In genomic region chr4:32076391-32076925, GRCm38 (mm10) we compare ENCODE assay signal across 22 mouse cellular contexts.
DNase-seq lines count a peak whose midpoint lies in the region; ATAC-seq and TF ChIP-seq lines count a peak whose summit lies in the region.
"Had no signal": no experiment of that assay in that cellular context is flagged by ENCODE, and none has a peak within 500 bp of the region (broad histone marks: within the 10 kb centered on the region; RNA-seq: fewer than 3 reads in every experiment).

No protein-coding gene starts in this region.

- H3K9me3 ChIP-seq in forebrain, embryonic 12.5 days = no peaks in the 10 kb centered on the region
- 0 out of 2 replicates have a peak, but pooled peaks cover 2% of the 10 kb centered on the region for H3K9me3 ChIP-seq in forebrain, embryonic 16.5 days (ENCODE audit: control insufficient read depth, low read length)
- no peaks in the 10 kb centered on the region for H3K9me3 ChIP-seq in midbrain, embryonic 15.5 days
- H3K9me3 ChIP-seq: G1E; heart, embryonic 15.5 days; lung, embryonic 15.5 days had no signal

- 57% methylated on average over 12 of the region's 12 CpGs for WGBS in forebrain, embryonic 12.5 days
- 49% methylated on average over 12 of the region's 12 CpGs for WGBS in forebrain, embryonic 16.5 days
- 43% methylated on average over 12 of the region's 12 CpGs for WGBS in midbrain, embryonic 15.5 days

- H3K27me3 ChIP-seq in forebrain, embryonic 12.5 days = no peaks in the 10 kb centered on the region
- no peaks in the 10 kb centered on the region for H3K27me3 ChIP-seq in forebrain, embryonic 16.5 days (replicated peaks; ENCODE audit: control insufficient read depth, insufficient read depth, low read length)
- H3K27me3 ChIP-seq in midbrain, embryonic 15.5 days (replicated peaks) = no peaks in the 10 kb centered on the region
- H3K27me3 ChIP-seq: heart, embryonic 15.5 days; lung, embryonic 15.5 days had no signal

- no peak overlapping the region for H3K4me3 ChIP-seq in forebrain, embryonic 12.5 days (replicated peaks)
- H3K4me3 ChIP-seq in forebrain, embryonic 16.5 days (replicated peaks; ENCODE audit: low read length) = no peak overlapping the region
- no peak overlapping the region for H3K4me3 ChIP-seq in midbrain, embryonic 15.5 days
- H3K4me3 ChIP-seq: erythroblast, embryonic 14.5 days; heart, adult 2 months; heart, embryonic 15.5 days; lung, embryonic 15.5 days had no signal

- H3K9ac ChIP-seq in forebrain, embryonic 12.5 days = no peak overlapping the region
- no peak overlapping the region for H3K9ac ChIP-seq in forebrain, embryonic 16.5 days (replicated peaks; ENCODE audit: low read depth, low read length)
- H3K9ac ChIP-seq in midbrain, embryonic 15.5 days = no peak overlapping the region
- H3K9ac ChIP-seq: heart, embryonic 15.5 days; liver, embryonic 14.5 days; lung, embryonic 15.5 days had no signal

- peak; percentile 27 to 29 for DNase-seq in left cerebral cortex, postnatal 25 days (ENCODE audit: low spot score in 2 of 2)
- no peak for DNase-seq in left cerebral cortex, adult 11 months (ENCODE audit: low spot score)
- DNase-seq in brain, embryonic 14.5 days (ENCODE audit: low read depth) = peak; percentile 52
- DNase-seq in T-cell, adult 2 months (ENCODE audit: low spot score) = no peak
- DNase-seq in frontal cortex, postnatal 25 days (ENCODE audit: low spot score in 2 of 2) = no peak
- DNase-seq: adrenal gland, postnatal 36 days; cerebellum, adult 8-10 months; gastrocnemius, postnatal 25 days; heart, adult 2 months; heart, postnatal 4 days; lung, postnatal 4 days; right cerebral cortex, adult 18-20 months; thymus, adult 2 months had no signal

- TF ChIP-seq CTCF in brain, embryonic 14.5 days (IDR thresholded peaks at IDR 0.05; ENCODE audit: borderline replicate concordance, extremely low read depth, insufficient read depth, insufficient read length) = no peak

- no peaks in the 10 kb centered on the region for H3K36me3 ChIP-seq in forebrain, embryonic 12.5 days (replicated peaks)
- H3K36me3 ChIP-seq in forebrain, embryonic 16.5 days (ENCODE audit: control insufficient read depth, insufficient read depth) = no peaks in the 10 kb centered on the region
- H3K36me3 ChIP-seq in midbrain, embryonic 15.5 days (replicated peaks) = no peaks in the 10 kb centered on the region
- H3K36me3 ChIP-seq: G1E; heart, embryonic 15.5 days; lung, embryonic 15.5 days had no signal

- ATAC-seq in forebrain, embryonic 12.5 days (ENCODE audit: low FRiP score) = no peak
- ATAC-seq in forebrain, embryonic 16.5 days = no peak
- ATAC-seq in midbrain, embryonic 15.5 days (replicated peaks) = no peak
- ATAC-seq: intestine, embryonic 16.5 days had no signal

- TF ChIP-seq POLR2A in brain, embryonic 14.5 days (IDR thresholded peaks at IDR 0.05; ENCODE audit: borderline replicate concordance, extremely low read depth, insufficient read depth, insufficient read length, poor library complexity, severe bottlenecking) = no peak

- no peak overlapping the region for H3K4me2 ChIP-seq in forebrain, embryonic 12.5 days
- H3K4me2 ChIP-seq in forebrain, embryonic 16.5 days (ENCODE audit: low read length) = no peak overlapping the region
- no peak overlapping the region for H3K4me2 ChIP-seq in midbrain, embryonic 15.5 days
- H3K4me2 ChIP-seq: heart, embryonic 15.5 days; lung, embryonic 15.5 days had no signal

- intact Hi-C loops in left cerebral cortex, postnatal 25 days (cut with DNase I) = loop anchor here (5.0 kb wide), 1 partner anchor 161 kb away; the partner anchor contains the start of gene Bach2

- H3K27ac ChIP-seq in forebrain, embryonic 12.5 days = 0 out of 2 replicates have a peak overlapping the region, but pooled peaks have one; percentile 0
- H3K27ac ChIP-seq in forebrain, embryonic 16.5 days (ENCODE audit: low read length) = no peak overlapping the region
- H3K27ac ChIP-seq in midbrain, embryonic 15.5 days = peak overlapping the region; percentile 87
- H3K27ac ChIP-seq: heart, adult 2 months; heart, embryonic 15.5 days; liver, embryonic 14.5 days; lung, embryonic 15.5 days had no signal

- H3K4me1 ChIP-seq in forebrain, embryonic 12.5 days = peaks cover 29% of the 10 kb centered on the region
- peaks cover 17% of the 10 kb centered on the region for H3K4me1 ChIP-seq in forebrain, embryonic 16.5 days (replicated peaks; ENCODE audit: control insufficient read depth, insufficient read depth, low read length)
- H3K4me1 ChIP-seq in midbrain, embryonic 15.5 days = peaks cover 34% of the 10 kb centered on the region
- H3K4me1 ChIP-seq: lung, embryonic 15.5 days had no signal

Comparison
In these comparisons a context has a peak if more than half of its experiments do, and no peak if none do; other contexts are left out.
1. DNase-seq: peak in left cerebral cortex, postnatal 25 days (2 of 2) and brain, embryonic 14.5 days (single experiment); none in left cerebral cortex, adult 11 months (single experiment), T-cell, adult 2 months (single experiment) and frontal cortex, postnatal 25 days (0 of 2).